Mouse (Mus musculus): ENCODE data around the gene C1qtnf9.

DNA sequence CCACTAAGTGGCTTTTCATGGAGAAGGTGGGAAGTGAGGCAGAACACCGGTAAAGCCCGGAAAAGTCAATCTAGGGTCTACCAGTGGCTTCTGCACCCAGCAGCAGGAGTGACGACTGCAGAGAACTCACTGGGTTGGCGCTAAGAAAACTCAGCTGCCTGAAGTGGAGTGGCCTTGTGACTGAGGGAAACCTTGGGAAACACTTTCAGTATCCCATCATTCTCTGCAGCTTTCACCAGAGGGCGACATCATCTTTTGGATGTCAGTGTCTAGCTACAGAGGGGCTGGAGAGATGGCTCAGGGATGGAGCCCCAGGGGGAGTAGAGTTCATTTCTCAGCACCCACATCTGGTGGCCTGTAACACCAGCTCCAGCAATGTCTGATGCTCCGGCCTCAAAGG is 1.4 kb downstream of the C1qtnf9 start:
- TF ChIP-seq CTCF (IDR thresholded peaks at IDR 0.05; ENCODE audit: control insufficient read depth, insufficient read depth, insufficient replicate concordance, low read depth, low read length) = no peak
- TF ChIP-seq POLR2A (IDR thresholded peaks at IDR 0.05; ENCODE audit: control insufficient read depth, low read depth, low read length) = no peak
